ENCODE assay signal across 15 mouse cellular contexts in the genomic region with DNA sequence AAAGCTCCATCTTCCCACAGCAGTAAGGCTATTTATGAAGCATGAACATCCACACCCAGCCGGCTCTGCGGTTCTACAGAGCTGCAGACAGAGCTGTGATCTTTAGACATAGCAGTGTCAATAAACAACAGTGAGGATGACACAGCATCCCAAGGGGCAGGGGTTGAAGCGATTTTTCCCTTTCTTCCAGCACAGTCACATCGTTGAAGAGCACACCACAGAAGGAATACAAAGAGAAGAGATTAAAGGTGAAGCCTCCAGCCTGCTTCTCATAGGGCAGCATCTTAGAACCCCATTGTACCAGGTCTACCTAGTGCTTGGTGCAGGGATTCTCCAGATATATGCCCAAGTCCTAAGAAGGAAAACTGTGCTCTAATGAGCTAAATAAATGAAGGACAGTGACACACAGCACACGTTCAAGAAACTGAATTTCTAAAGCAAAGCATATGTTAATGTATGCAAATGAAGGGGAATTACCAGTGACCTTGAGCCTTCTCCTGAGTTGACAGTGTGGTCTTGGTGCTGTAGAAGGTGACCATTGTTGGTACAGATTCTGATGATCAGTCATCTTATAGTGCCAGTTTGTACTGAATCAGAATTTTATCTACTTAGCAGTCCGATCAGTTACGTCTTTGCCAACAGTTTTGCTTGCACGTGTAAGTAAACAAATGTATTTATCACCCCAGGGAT.
DNase-seq lines count a peak whose midpoint lies in the region; ATAC-seq and TF ChIP-seq lines count a peak whose summit lies in the region.
"Had no signal": no experiment of that assay in that cellular context is flagged by ENCODE, and none has a peak within 500 bp of the region (broad histone marks: within the 10 kb centered on the region; RNA-seq: fewer than 3 reads in every experiment).

No protein-coding gene starts in this region.

- H3K4me3 ChIP-seq in forebrain, embryonic 13.5 days, result no peak overlapping the region
- no peak overlapping the region for H3K4me3 ChIP-seq in forebrain, embryonic 12.5 days (replicated peaks)
- H3K4me3 ChIP-seq in hindbrain, postnatal 0 days (ENCODE audit: low read length), result no peak overlapping the region
- no peak overlapping the region for H3K4me3 ChIP-seq in midbrain, embryonic 16.5 days (ENCODE audit: low read depth, low read length)
- H3K4me3 ChIP-seq: heart, embryonic 13.5 days; kidney, embryonic 15.5 days; megakaryocyte, embryonic 14.5 days had no signal

- no peak overlapping the region for H3K27ac ChIP-seq in forebrain, embryonic 13.5 days
- H3K27ac ChIP-seq in forebrain, embryonic 12.5 days, result no peak overlapping the region
- H3K27ac ChIP-seq in hindbrain, postnatal 0 days, result no peak overlapping the region
- peak overlapping the region; percentile 60; the same call in 1 of the 2 replicates for H3K27ac ChIP-seq in midbrain, embryonic 16.5 days (ENCODE audit: low read length)
- H3K27ac ChIP-seq: heart, embryonic 13.5 days; kidney, embryonic 15.5 days had no signal

- no peaks in the 10 kb centered on the region for H3K27me3 ChIP-seq in forebrain, embryonic 13.5 days
- no peaks in the 10 kb centered on the region for H3K27me3 ChIP-seq in forebrain, embryonic 12.5 days
- H3K27me3 ChIP-seq in hindbrain, postnatal 0 days (ENCODE audit: insufficient read depth, low read length), result no peaks in the 10 kb centered on the region
- H3K27me3 ChIP-seq in midbrain, embryonic 16.5 days (ENCODE audit: control insufficient read depth, insufficient read depth, low read depth, low read length), result no peaks in the 10 kb centered on the region
- H3K27me3 ChIP-seq: heart, embryonic 13.5 days; kidney, embryonic 15.5 days; megakaryocyte, embryonic 14.5 days had no signal

- H3K4me1 ChIP-seq in forebrain, embryonic 13.5 days, result peaks cover 9% of the 10 kb centered on the region; the same call in 1 of the 2 replicates
- peaks cover 10% of the 10 kb centered on the region for H3K4me1 ChIP-seq in forebrain, embryonic 12.5 days
- no peaks in the 10 kb centered on the region; the same call in 1 of the 2 replicates for H3K4me1 ChIP-seq in hindbrain, postnatal 0 days (ENCODE audit: insufficient read depth, low read length)
- H3K4me1 ChIP-seq in midbrain, embryonic 16.5 days (ENCODE audit: control insufficient read depth, insufficient read depth, low read length), result peaks cover 9% of the 10 kb centered on the region
- H3K4me1 ChIP-seq: heart, embryonic 13.5 days; kidney, embryonic 15.5 days; megakaryocyte, embryonic 14.5 days had no signal

- H3K9me3 ChIP-seq in forebrain, embryonic 13.5 days (replicated peaks), result no peaks in the 10 kb centered on the region
- no peaks in the 10 kb centered on the region for H3K9me3 ChIP-seq in forebrain, embryonic 12.5 days
- H3K9me3 ChIP-seq in hindbrain, postnatal 0 days (ENCODE audit: low read length), result no peaks in the 10 kb centered on the region
- H3K9me3 ChIP-seq in midbrain, embryonic 16.5 days (replicated peaks; ENCODE audit: control insufficient read depth, low read length, poor library complexity, severe bottlenecking), result no peaks in the 10 kb centered on the region
- H3K9me3 ChIP-seq: heart, embryonic 13.5 days; kidney, embryonic 15.5 days had no signal

- 50% methylated on average over 8 of the region's 8 CpGs for WGBS in forebrain, embryonic 13.5 days
- WGBS in forebrain, embryonic 12.5 days, result 56% methylated on average over 8 of the region's 8 CpGs
- 33% methylated on average over 8 of the region's 8 CpGs for WGBS in hindbrain, postnatal 0 days
- 32% methylated on average over 8 of the region's 8 CpGs for WGBS in midbrain, embryonic 16.5 days

- no peak overlapping the region for H3K4me2 ChIP-seq in forebrain, embryonic 13.5 days
- H3K4me2 ChIP-seq in forebrain, embryonic 12.5 days, result no peak overlapping the region
- no peak overlapping the region for H3K4me2 ChIP-seq in hindbrain, postnatal 0 days (ENCODE audit: low read depth, low read length)
- no peak overlapping the region for H3K4me2 ChIP-seq in midbrain, embryonic 16.5 days (ENCODE audit: low read length)
- H3K4me2 ChIP-seq: heart, embryonic 13.5 days; kidney, embryonic 15.5 days had no signal

- peak; percentile 3 for DNase-seq in ovary, postnatal 36 days (ENCODE audit: low spot score)
- DNase-seq in ovary, postnatal 10 days (ENCODE audit: low spot score), result no peak
- peak; percentile 18 for DNase-seq in hindbrain, postnatal 0 days (ENCODE audit: low spot score)
- DNase-seq in thymus, postnatal 14 days, result no peak
- DNase-seq: cerebellum, adult 2 months; gastrocnemius, postnatal 36 days; layer of hippocampus, postnatal 36 days; right cerebral cortex, postnatal 14 days had no signal

- no peak for TF ChIP-seq CTCF in hindbrain, postnatal 0 days (IDR thresholded peaks at IDR 0.05; ENCODE audit: low read depth)

- H3K36me3 ChIP-seq in forebrain, embryonic 13.5 days (ENCODE audit: poor library complexity, severe bottlenecking), result no peaks in the 10 kb centered on the region
- no peaks in the 10 kb centered on the region for H3K36me3 ChIP-seq in forebrain, embryonic 12.5 days (replicated peaks)
- H3K36me3 ChIP-seq in hindbrain, postnatal 0 days (ENCODE audit: insufficient read depth, low read length), result no peaks in the 10 kb centered on the region
- H3K36me3 ChIP-seq in midbrain, embryonic 16.5 days (ENCODE audit: control insufficient read depth, insufficient read depth, low read length), result no peaks in the 10 kb centered on the region
- H3K36me3 ChIP-seq: heart, embryonic 13.5 days; kidney, embryonic 15.5 days had no signal

- peak; percentile 63; the same call in 1 of the 2 replicates for ATAC-seq in forebrain, embryonic 13.5 days
- no peak for ATAC-seq in forebrain, embryonic 12.5 days (ENCODE audit: low FRiP score)
- no peak for ATAC-seq in hindbrain, postnatal 0 days
- ATAC-seq in midbrain, embryonic 16.5 days, result peak; percentile 75; the same call in 1 of the 2 replicates
- no peak for ATAC-seq in activated CD4-positive, CD25-positive, alpha-beta regulatory T cell, adult 4 months

- no peak overlapping the region for H3K9ac ChIP-seq in forebrain, embryonic 13.5 days
- no peak overlapping the region for H3K9ac ChIP-seq in forebrain, embryonic 12.5 days
- H3K9ac ChIP-seq in hindbrain, postnatal 0 days (replicated peaks; ENCODE audit: low read length), result no peak overlapping the region
- no peak overlapping the region for H3K9ac ChIP-seq in midbrain, embryonic 16.5 days (ENCODE audit: low read depth, low read length)
- H3K9ac ChIP-seq: heart, embryonic 13.5 days; kidney, embryonic 15.5 days had no signal

Comparison
In these comparisons a context has a peak if more than half of its experiments do, and no peak if none do; other contexts are left out.
1. ATAC-seq: peak in forebrain, embryonic 13.5 days (single experiment) and midbrain, embryonic 16.5 days (single experiment); none in forebrain, embryonic 12.5 days (single experiment), hindbrain, postnatal 0 days (single experiment) and activated CD4-positive, CD25-positive, alpha-beta regulatory T cell, adult 4 months (single experiment).
2. DNase-seq: peak in ovary, postnatal 36 days (single experiment) and hindbrain, postnatal 0 days (single experiment); none in ovary, postnatal 10 days (single experiment) and thymus, postnatal 14 days (single experiment).